Mouse (Mus musculus): Measurements from ENCODE around the gene Sirpa.

DNA sequence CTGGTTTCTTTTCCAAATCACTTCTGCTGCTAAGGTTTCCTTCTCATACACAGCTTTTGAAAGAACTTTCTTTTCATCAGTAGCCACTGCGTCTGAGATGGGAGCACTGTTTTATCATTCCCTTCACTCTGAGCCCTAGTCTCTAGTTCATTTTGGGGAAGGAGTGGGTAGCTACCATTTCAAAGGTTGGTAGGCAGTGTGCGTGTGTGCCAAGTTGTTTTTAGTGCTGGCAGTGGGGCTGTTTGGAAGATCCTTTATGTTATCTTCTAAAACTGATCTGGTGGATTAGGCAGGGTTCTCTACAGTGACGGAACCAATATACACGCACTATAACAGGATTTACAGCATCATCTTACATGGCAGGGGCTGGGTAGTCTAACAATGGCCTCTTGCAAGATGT, 62.4 kb downstream of the Sirpa start:
- TF ChIP-seq CTCF (conservative IDR thresholded peaks at IDR 0.05; ENCODE audit: insufficient read depth, insufficient read length, low read depth, low read length) = no peak
- TF ChIP-seq POLR2A (IDR thresholded peaks at IDR 0.05; ENCODE audit: low read depth, low read length) = no peak
